Mouse (Mus musculus): ENCODE results near the gene Rarb.

GRCm38 (mm10) chr14:16427569-16427968, 391.4 kb downstream of the Rarb start:
- no peak for TF ChIP-seq GATA1 (IDR thresholded peaks at IDR 0.05; ENCODE audit: borderline replicate concordance, low read length)
- TF ChIP-seq FLI1 (IDR thresholded peaks at IDR 0.05; ENCODE audit: low read length): no peak
